Mouse (Mus musculus) inflammation-experienced regulatory T-cells (primary cell): ENCODE results near the gene Brpf1. TPM values are rescaled to one million over a fixed set of nuclear protein-coding genes. Genes with fewer than 3 reads are reported as not detected.

Experiments used
- polyA plus RNA-seq, 2 experiments: library from polyadenylated mRNA; unstranded; fragments of 100-300 nt; shearing (Covaris generic); gene quantifications; one replicate each; pipeline ENCODE4 v1.2.1; 2017

Brpf1 gene
- polyA plus RNA-seq: 10 to 100 TPM; 42.3 to 65.8 TPM

DNA sequence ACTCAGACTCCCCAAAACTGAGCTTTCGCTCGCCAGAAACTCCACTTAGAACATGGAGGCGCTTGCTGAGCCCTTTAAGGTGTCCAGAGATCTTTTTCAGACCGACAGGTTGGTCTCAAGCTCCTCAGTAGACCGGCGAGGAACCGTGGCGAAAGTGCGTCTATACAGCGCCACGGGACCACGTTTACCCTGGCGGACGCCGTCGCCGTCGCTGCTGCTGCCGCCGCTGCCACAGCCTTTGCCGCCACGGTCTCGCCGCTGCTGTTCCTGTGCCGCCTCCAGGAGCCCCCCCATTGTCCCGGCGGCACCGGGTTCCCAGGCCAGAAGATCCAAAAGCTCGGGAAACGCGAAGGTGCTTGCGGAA lies at the start of gene Brpf1:
Gene Brpf1 (plus strand): TSS at position 152 of the 364 bp plus-strand sequence.

GRCm38 (mm10) chr6:113282101-113282802 lies 24.7 kb upstream of the Brpf1 start, which contains the start of gene Cpne9:
Gene Cpne9, plus strand, starts transcription at chr6:113282307.

DNA sequence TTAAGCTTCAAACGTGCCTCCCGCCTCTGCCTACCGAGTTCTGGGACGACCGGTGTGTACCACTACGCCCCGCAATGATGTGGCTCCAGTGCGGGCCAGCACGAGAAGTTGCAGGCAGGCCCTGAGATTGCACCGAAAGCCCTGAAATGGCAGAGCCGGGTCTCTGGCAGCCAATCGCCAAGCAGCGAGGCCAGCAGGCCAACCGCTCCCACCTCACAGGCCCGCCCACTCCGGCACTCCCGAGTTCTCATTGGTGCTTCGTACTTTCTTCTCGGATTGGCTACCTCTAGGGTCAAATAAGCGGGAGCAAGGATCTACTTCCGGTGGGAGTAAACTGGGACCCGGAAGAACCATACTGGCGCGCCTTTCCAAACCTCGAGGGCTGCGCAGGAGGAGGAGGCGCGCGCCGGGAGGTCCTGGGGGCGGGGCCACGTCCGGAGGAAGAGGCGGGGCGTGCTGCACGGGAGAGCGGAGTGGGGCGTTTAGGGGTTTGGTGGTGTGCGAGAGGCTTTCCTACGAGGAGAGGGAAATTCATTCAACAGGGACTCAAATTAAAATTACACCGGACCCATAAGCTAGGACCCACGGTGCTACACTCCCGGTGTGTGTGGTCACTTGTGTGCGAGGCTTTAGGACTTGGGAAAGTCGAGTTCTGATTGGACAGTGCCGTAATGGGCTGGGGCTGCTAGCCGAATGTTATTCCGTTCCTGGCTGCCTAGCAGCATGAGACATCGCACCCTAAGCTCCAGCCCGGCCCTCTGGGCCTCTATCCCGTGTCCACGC lies 19.8 kb downstream of the Brpf1 start, which contains the start of gene Ogg1:
Gene Ogg1 (plus strand): TSS at position 440 of the 783 bp plus-strand sequence.

DNA sequence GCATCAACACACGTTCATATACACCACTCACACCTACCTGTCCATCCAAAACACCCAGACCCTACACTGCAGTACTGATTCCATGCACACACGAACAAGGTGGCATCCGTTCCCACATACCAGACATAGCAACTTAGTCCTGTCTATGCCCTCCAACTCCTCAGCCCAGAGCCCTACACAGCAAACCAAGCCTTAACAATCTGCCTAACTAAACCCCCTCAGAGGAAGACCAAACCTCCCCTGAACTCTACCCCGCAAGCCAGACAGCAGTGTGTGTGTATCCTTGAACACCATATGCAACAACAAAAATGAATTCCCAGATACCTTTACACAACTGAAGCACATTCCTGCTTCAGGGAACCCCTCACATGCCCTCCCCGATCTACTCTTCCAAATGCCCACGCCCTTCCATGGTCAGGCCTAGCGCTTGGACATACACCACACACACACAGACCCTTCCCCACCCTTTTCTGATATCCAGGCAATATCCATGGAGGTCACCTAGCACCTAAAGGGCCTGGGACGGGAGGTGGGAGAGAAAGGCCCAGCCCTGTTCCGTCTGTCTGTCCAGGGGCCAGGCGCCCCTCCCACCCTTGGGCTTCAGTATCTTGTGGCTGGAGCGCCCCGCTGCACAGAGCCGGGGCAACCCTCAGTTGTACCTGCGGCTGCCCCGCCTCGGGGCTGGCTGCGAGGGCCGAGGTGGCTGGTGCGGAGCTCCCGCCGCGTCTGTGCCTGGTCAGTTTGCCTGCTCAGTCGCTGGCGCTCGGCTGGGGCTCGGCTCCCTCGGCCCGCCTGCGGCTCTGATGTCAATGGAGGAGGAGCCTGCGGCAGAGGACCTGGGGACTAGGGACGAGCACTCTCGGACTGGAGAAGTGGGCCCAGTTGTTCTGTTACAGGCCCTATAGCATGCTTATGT lies 36.5 kb downstream of the Brpf1 start, which contains the start of gene Camk1:
Gene Camk1 (minus strand): TSS at position 808 of the 916 bp plus-strand sequence.

Other genes with a start within 250 kb of the Brpf1 start
- gene Setd5, start 229.8 kb upstream of the Brpf1 start, polyA plus RNA-seq: 10 to 100 TPM; 47.3 to 53.3 TPM
- gene Lhfpl4, start 111.8 kb upstream of the Brpf1 start, polyA plus RNA-seq: 1 to 10 TPM in 1 of 2 experiments, under 1 TPM in 1; 0.46 to 2.2 TPM
- gene Mtmr14, start 69.3 kb upstream of the Brpf1 start, polyA plus RNA-seq: 10 to 100 TPM; 43.5 to 55.0 TPM
- gene Cpne9, start 24.8 kb upstream of the Brpf1 start, polyA plus RNA-seq: 1 to 10 TPM in 1 of 2 experiments, under 1 TPM in 1; 0.48 to 3.1 TPM
- 10 to 100 TPM; 12.9 to 15.0 TPM for gene Ogg1, start 19.8 kb downstream of the Brpf1 start, polyA plus RNA-seq
- 1 to 10 TPM; 2.1 to 3.6 TPM for gene Camk1, start 36.8 kb downstream of the Brpf1 start, polyA plus RNA-seq
- 10 to 100 TPM; 51.2 to 56.4 TPM for gene Tada3, start 70.7 kb downstream of the Brpf1 start, polyA plus RNA-seq
- 100 to 1,000 TPM; 468 to 469 TPM for gene Arpc4, start 71.0 kb downstream of the Brpf1 start, polyA plus RNA-seq
- gene Ttll3, start 82.1 kb downstream of the Brpf1 start, polyA plus RNA-seq: 10 to 100 TPM; 15.7 to 18.9 TPM
- 10 to 100 TPM; 17.1 to 17.9 TPM for gene Rpusd3, start 112.2 kb downstream of the Brpf1 start, polyA plus RNA-seq
- 1 to 10 TPM in 1 of 2 experiments, not detected in 1; 1.4 TPM for gene Cidec, start 128.6 kb downstream of the Brpf1 start, polyA plus RNA-seq
- 10 to 100 TPM; 48.3 to 61.5 TPM for gene Jagn1, start 135.4 kb downstream of the Brpf1 start, polyA plus RNA-seq
- 1 to 10 TPM in 1 of 2 experiments, under 1 TPM in 1; 0.54 to 7.3 TPM for gene Il17re, start 151.3 kb downstream of the Brpf1 start, polyA plus RNA-seq
- gene Il17rc, start 164.3 kb downstream of the Brpf1 start, polyA plus RNA-seq: under 1 TPM; 0.31 to 0.89 TPM
- gene Creld1, start 176.2 kb downstream of the Brpf1 start, polyA plus RNA-seq: 10 to 100 TPM in 1 of 2 experiments, 1 to 10 TPM in 1; 9.9 to 12.6 TPM
- gene Prrt3, start 194.8 kb downstream of the Brpf1 start, polyA plus RNA-seq: under 1 TPM; 0.35 to 0.73 TPM
- gene Emc3, start 224.5 kb downstream of the Brpf1 start, polyA plus RNA-seq: 10 to 100 TPM; 82.2 to 89.7 TPM
- 1 to 10 TPM; 3.4 to 6.1 TPM for gene Fancd2, start 224.5 kb downstream of the Brpf1 start, polyA plus RNA-seq